Mouse (Mus musculus): ENCODE data around the gene 9230112D13Rik.

- TF ChIP-seq CTCF (IDR thresholded peaks at IDR 0.05; ENCODE audit: insufficient read depth, low read length) (no peak), POLR2A (IDR thresholded peaks at IDR 0.05; ENCODE audit: borderline replicate concordance, extremely low read depth, low read depth, low read length) (no peak)
Observed at GRCm38 (mm10) chr14:34471591-34471990, 51.0 kb downstream of the 9230112D13Rik start.

All from lung, adult 2 months (tissue).